Mouse (Mus musculus): ENCODE data around the gene Gm19410. TPM values are rescaled to one million over a fixed set of nuclear protein-coding genes. Genes with fewer than 3 reads are reported as not detected.

The Gm19410 gene
- 10 to 100 TPM in 1 of 4 experiments, 1 to 10 TPM in 3; 8.7 to 11.7 (median 9.1) TPM for total RNA-seq (2022)

DNA sequence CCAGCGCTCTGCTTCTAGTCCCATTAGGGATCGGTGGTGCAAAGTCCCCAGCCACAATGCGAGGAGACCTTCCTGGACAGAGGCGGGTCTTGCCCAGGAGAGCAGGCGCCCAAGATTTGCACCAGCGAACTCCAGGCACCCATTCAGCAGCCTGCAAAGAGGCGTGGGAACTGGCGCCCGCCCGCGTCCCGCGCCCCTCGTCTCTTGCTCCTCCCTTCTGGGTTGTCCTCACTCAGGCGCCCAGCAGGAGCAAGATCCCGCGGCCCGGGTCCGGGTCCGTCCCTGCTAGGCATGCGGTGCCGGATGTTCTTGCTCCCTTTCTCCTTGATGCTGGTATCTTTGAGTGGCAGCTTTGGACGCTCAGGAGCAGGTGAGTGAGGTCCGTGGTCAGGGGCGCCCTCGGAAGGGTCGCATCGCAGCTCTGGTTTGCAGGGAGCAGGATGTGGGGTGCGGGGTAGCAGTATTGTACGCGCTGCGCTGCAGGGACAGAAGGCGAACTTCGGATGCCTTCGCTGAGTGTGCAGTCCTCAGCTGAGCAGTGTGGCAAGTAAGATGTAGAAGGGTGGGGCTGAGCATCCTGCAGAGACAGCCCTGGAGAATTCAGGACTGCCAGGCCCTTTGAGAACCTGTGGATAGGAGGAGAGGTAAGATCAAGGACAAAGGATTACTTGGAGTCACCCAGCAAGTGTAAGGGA is at the start of gene Gm19410:
Gm19410 (plus strand) TSS at position 292 of the 695 bp plus-strand sequence.
- peak in 1 of 2 experiments; percentile 19 for DNase-seq (ENCODE audit: low spot score in 2 of 2)

DNA sequence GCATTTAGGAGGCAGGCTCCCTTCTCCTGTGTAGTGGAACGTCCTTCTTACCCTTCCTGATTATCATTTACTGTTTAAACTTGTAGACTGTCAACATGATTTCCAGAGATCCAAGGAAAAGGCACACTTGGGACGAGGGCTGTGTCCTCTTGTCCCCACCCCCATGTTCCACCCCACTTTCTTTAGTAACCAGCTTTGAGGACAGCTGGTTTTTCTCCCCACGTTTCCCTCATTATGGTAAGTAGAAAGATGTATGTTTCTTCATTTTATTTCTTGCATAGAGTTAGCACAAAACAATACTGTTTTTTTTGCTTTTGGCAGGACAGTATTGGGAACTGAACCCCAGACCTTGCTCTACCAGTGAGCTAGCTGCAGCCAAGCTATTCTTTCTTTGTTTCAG is 34.8 kb upstream of the Gm19410 start:
- no peak for DNase-seq (ENCODE audit: low spot score in 2 of 2)

DNA sequence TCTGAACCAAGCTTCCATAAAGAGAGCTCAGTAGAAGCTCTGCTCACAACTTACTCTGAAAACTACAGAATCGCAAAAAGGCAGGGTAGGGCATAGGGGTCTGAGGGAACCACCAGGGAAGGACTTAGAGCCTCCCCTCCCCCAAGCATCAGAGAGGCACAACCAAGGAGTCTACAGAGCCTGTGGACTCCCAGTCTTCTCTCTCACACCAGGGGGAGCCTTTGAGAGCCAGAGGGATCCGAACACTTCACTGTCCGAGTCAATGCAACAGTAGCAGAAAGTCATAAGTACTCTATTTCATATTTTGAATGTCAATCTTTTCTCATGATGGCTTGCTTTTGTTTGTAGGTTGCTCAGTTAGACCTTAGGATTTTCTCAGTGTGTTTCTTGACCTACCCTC is 30.2 kb upstream of the Gm19410 start:
- DNase-seq (ENCODE audit: low spot score in 2 of 2), result no peak

DNA sequence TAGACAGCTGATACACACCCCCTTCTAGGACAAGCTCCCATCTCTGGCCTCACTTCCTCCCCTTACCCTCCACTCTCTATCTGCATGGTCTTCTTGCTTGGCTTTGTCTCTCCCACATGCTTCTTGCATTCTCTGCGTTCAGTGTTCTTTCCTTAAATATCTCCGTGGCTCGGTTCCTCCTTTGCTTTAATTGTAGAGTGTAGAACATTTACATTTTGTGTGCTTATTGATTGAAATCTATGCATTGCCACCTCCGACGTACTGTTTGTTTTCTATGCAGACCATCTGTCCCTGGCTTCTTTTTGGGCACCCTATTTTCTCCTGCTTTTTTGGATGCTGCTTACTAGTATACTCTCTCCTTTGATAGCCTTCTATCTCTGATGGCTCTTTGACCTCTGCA is 9.4 kb upstream of the Gm19410 start:
- no peak for DNase-seq (ENCODE audit: low spot score in 2 of 2)

DNA sequence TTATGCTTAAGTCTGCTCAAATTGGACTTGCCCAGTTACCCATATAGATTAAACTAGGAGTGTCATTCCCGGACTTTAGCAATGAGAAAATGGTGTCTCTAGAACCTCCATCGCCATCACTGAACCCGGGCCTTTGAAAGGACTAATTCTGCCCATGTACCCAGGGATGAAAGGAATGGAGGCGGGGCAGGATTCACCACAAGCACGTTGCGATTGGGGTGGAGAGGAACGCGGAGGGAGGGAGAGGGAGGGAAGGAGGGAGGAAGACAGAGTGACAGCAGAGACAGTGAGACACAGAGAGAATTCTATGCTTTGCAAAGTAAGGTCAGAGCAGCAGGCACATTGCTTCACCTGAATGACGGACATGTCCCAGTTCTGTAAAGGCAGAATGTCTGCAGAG is 570 bp upstream of the Gm19410 start:
- DNase-seq (ENCODE audit: low spot score in 2 of 2), result no peak

GRCm38 (mm10) chr8:35773508-35773907 is 7.9 kb downstream of the Gm19410 start:
- DNase-seq (ENCODE audit: low spot score in 2 of 2), result peak in 1 of 2 experiments; percentile 35

Small RNAs within 50 kb of the gene (microRNA-seq; reads per million reads assigned to microRNA genes)
- 0 reads per million in 2 experiments for gene Gm44474

Data from layer of hippocampus, adult 8-10 months (tissue).